Mouse (Mus musculus) embryonic stem cell, embryonic (primary cell): Measurements from ENCODE around the gene Inpp4b.

Source experiments
- CTCF ChIA-PET, 4 experiments: fragments of 300-600 bp in 2 of 4; fragments of 350-600 bp in 2 of 4; sonication (Branson Sonifier 250); formaldehyde crosslinking; loops; one replicate each; lab custom pipeline; 2022; ENCODE audit warnings: inconsistent platforms in 2 of 4; lab: Charles Lee
- POLR2A ChIA-PET, 4 experiments: fragments of 300-600 bp in 2 of 4; fragments of 350-600 bp in 2 of 4; sonication (Branson Sonifier 250); formaldehyde crosslinking; loops; one replicate each; lab custom pipeline; 2022; ENCODE audit warnings: antibody characterized with exemption in 4 of 4, inconsistent platforms in 1 of 4; lab: Charles Lee

Gene Inpp4b

DNA sequence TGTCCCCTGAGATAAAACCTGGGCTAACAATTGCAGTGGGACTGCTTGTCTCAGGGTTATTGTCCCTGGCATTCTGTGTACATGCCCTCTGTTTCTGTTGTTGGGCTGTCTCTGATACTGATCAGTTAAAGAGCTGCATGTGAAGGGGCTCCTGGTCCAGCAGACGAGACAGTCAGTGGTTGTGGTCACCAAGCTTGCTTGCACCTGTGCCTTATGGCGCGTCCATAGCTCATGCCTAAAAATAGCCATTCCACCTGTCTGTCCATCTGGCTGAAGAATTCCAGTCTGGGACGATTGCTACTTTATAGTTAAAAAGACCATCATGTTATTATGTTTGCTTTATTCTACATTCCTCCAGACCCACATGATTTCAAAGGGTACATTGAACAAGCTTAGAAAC is 510.8 kb downstream of the Inpp4b start:
- CTCF ChIA-PET: no interaction called here
- POLR2A ChIA-PET: interaction anchor here in 1 of 4 experiments (0.5 kb wide), 1 partner anchor 52 kb away, joined by 6 read pairs; no protein-coding TSS in a partner anchor

DNA sequence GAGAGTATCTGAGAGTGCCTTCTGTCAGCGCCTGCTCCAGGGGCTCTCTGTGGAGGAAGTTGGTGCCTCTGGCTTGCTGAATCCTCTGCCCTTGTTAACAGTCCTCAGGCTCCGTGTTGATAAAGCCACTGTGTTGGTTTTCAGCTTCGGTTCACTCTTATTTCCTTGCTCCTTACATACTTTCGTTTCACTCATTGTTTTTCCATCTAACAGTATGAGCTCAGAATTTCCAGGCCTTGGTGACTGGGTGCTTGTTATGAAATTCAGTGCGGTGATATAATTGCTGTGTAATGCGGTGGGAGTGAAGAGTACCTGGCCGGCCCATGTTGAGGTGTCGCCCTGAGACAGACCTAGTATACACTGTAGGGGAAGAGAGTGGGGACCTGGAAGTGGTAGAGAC is 512.2 kb downstream of the Inpp4b start:
- ChIA-PET POLR2A (no interaction called here), CTCF (no interaction called here)

DNA sequence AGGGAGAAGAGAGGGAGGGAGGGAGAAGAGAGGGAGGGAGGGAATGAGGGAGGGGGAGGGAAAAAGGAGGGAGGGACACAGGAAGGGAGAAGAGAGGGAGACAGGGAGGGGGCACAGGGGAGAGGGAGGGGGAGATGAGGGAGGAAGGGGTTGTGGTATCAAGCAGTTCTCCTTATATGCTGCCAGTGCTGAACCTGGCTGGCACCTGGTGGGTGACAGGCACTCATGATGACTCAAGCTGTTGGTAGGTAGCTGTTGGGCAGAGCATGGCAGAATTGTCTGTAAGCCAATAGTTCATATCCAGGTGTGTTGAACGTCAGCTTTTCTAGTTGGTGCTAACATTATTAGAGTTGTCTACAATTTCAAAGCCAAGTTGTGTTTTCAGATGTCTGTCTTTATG is 512.7 kb downstream of the Inpp4b start:
- POLR2A ChIA-PET: no interaction called here

DNA sequence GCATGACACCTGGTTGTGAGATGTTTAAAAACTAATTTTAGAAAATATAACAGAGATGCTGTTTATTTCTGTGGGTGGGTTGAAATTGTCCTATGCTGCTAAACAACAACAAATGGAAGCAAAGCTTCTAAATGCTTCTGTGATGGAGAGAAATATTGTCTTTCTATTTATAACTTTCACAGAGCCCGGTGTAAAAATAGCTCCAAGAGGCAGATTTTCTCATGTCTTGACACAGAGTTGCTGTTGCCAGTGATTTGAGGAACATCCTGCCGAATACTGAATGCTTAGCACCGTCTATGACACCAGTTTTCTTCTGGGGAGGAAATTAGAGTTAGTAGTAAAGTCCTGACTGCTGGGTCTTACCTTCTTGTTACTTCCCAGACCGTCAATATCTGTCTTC is 513.8 kb downstream of the Inpp4b start:
- ChIA-PET POLR2A (no interaction called here), CTCF (interaction anchor here in 1 of 4 experiments (0.6 kb wide), 1 partner anchor 49 kb away, joined by 4 read pairs; no protein-coding TSS in a partner anchor)

More for the DNA sequence above, 512.7 kb downstream of the Inpp4b start:
- CTCF ChIA-PET: interaction anchor here in 1 of 4 experiments (0.6 kb wide), 1 partner anchor 674 kb away, joined by 3 read pairs; no protein-coding TSS in a partner anchor

DNA sequence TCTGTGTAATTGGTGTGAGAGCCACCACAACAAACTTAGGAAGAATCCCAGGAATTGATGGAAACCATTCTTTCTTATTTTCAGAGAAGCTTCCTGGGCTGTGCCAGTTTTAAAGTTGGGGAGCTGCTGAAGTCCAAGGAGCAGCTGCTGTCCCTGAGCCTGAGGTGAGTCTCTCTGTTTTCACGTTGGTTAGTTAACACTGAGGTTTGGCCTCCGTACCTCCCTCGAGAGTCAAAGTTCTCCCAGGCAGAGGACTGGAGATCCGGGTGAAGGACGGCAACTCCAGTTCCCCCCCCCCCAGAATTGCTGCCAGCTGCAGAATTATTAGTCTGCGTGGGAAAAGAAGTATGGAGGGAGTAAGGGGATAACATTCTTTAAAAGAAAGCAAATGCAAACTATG is 514.3 kb downstream of the Inpp4b start:
- POLR2A ChIA-PET: no interaction called here

DNA sequence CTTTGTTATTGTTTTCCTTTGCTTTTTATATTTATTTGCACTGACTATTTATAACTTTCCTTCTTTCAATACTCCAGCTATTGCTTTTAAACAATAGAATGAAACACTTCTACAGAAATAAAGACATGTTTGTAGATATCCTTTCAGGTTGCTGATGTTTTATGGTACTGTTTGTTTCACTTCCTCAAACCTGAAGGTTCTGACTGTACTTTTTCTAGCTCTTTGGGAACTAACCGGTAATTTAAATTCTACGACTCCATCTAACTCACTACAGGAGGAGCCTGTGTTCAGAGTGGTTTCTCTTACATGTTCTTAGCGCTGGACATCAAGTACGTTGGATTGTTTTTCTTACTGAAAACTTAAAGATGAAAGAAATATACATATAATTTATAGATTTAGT is 516.0 kb downstream of the Inpp4b start:
- CTCF ChIA-PET: no interaction called here
- POLR2A ChIA-PET: no interaction called here

More for the DNA sequence above, 514.3 kb downstream of the Inpp4b start:
- CTCF ChIA-PET: interaction anchor here in 1 of 4 experiments (0.6 kb wide), 1 partner anchor 50 kb away, joined by 4 read pairs; no protein-coding TSS in a partner anchor

DNA sequence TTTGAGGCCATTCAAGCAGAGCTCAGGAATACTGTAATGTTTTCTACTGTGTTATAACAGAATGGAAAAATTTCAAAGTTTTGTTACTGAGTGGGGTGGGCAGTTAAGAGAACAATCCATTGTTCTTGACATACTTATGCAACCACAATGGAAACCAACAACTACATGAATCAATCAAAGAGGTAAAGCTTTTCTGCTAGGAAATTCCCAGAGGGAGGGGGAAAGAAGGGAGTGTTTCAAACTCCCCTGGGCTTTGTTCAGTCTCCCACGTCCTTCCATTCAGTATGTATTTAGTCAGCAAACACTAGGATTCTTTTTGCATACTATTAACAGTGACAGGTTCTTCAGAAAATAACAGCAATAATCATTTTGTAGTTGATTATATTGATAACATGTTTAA is 517.4 kb downstream of the Inpp4b start:
- ChIA-PET CTCF (no interaction called here), POLR2A (no interaction called here)

DNA sequence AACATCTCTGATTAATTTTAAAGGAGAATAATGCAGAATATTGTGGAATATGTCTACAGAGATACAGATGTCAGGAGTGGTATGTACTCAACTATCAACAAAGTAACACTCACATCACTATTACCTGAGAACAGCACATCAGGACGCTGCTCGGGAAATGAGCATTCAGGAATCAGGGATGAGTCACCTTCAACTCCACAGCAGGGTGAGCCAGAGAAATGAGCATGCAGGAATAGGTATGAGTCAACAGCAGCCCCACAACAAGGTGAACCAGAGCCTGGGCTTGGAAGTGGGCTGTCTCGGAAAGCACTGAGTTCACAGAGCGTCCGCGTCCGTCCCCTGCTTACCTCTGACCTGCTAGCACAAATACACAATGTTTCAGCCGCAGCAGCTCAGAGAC is 519.0 kb downstream of the Inpp4b start:
- CTCF ChIA-PET: no interaction called here
- POLR2A ChIA-PET: no interaction called here

DNA sequence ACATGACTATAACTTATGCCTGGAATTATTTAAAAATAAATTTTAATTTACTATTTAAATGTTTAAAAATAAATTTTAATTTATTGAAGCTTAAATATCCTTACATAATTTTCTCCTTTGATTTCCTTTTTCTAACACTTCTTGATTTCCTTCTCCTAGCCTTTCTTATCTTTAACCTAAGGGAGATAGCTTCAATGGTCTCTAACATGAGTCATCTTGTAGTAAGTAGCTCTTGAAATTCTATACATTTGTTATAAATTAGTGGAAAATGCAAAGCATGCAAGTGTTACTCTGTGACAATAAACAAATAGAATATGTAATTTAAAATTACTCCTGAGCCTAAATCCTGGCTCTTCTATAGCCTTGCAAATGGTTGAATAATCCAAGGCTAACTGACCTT is 520.4 kb downstream of the Inpp4b start:
- ChIA-PET CTCF (no interaction called here), POLR2A (no interaction called here)

DNA sequence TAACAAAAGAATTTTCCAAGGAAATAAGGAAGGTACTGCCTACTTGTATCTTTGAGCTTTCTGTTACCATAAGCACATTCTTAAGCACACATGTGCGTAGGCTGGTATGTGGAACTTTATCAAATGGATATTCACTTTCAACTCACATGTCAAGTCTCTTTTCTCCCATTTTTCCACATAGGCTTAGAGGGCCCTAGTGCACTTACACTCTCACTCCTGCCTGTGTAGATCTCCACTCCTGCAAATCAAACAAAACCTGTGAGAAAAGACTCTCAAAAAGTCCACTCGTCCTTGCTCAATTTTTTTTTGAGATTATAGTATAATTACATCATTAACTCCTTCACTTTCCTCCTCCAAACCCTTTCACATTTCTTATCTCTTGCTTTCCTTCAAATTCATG is 522.0 kb downstream of the Inpp4b start:
- CTCF ChIA-PET: interaction anchor here in 1 of 4 experiments (0.5 kb wide), 1 partner anchor 158 kb away, joined by 3 read pairs; no protein-coding TSS in a partner anchor
- POLR2A ChIA-PET: no interaction called here

DNA sequence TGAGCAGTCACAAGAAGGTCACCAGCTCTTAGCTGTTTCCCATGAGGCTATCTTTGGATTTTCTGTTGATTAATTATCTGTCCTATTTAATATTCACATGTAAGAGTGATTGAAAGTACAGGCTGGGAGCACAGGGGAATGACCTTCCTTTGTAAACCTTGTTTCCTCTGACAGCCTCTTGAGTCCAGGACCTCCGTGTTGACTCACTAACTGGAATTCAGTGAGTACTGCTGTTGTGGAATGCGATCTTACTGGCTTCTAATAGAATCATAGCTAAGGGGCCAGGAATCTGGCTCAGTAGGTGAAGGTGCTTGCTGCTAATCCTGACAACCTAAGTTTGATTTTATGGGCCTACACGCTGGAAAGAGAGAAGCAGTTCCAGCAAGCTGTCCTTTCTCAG is 523.3 kb downstream of the Inpp4b start:
- CTCF ChIA-PET: interaction anchor here in 1 of 4 experiments (0.6 kb wide), 1 partner anchor 1209 kb away, joined by 4 read pairs; no protein-coding TSS in a partner anchor
- POLR2A ChIA-PET: no interaction called here

DNA sequence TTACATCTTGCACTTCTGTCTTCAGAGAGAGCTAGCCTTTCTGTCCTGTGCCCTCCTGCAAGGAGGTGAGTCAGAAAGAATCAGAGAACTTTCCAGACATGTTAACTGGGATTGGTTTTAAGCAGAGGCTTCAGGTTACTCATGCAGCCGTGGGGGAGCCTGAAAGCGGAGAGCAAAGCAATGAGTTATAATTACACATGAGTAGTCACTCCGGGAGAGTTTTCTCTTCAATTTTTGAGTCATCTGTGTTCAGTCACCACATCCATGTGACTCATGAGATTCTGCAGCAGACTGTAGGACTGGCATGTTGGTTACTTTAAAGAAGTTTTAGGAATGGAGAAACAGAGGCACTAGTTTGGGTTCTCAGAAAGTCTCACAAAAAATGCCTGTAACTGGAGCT is 524.7 kb downstream of the Inpp4b start:
- ChIA-PET CTCF (no interaction called here), POLR2A (no interaction called here)

DNA sequence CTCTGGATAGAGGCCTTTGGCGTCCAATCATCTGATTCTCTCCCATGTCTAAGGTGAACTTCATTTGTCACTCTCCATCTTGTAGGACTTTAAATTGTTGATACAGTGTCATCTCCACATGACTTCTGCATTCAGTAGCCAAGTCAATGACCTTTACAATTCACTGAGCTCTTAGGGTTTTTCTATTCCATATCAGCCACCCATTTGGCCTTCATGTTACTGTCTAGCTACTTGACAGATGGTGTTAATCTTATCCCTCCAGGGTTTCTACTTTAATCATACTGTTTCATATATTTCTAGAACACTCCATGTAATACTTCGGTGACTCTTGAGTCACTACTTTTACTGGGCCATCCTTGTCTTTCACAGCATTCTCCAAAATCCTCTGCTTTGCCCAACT is 528.1 kb downstream of the Inpp4b start:
- CTCF ChIA-PET: no interaction called here
- POLR2A ChIA-PET: no interaction called here

DNA sequence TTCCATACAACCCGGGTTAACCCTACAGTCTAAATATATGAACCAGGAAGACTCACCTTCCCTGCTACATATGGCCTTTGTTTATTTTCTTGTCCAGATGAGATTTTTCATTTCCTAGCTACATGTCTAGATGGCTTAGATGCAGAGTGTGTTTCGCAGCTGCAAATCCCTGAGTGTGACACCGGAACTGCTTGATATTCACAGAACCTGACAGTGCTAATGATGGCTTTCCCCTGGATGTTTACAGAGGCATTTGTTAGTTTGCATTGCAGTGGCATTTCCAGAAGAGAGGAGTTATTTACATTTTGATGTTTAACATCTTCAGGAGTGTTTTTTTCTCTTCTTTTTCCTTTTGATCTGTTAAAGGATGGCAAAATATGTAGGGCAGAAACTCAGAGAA is 537.7 kb downstream of the Inpp4b start:
- CTCF ChIA-PET: no interaction called here
- POLR2A ChIA-PET: no interaction called here

DNA sequence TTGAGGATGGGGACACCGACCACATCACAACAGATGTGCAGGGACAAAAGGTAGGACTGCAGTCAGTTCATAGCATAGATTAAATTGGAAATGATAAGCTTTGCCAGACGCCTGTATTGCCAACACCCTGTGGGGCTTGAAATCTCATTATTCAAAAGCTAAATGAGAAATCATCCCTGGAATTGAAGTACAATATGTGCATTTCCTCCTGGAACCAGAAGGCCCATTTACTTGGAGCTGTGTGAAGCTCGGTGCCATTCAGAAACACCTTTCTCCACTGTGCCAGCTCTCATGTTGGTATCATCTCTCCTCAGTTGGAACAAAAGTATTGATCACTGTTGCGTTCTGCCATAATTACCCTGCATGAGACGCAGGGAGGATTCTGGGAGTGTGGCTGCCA is 541.8 kb downstream of the Inpp4b start:
- POLR2A ChIA-PET: interaction anchor here in 2 of 4 experiments (0.5 to 1.1 kb wide), 2 partner anchors 9 to 1819 kb away, joined by 3 to 4 read pairs; no protein-coding TSS in a partner anchor

DNA sequence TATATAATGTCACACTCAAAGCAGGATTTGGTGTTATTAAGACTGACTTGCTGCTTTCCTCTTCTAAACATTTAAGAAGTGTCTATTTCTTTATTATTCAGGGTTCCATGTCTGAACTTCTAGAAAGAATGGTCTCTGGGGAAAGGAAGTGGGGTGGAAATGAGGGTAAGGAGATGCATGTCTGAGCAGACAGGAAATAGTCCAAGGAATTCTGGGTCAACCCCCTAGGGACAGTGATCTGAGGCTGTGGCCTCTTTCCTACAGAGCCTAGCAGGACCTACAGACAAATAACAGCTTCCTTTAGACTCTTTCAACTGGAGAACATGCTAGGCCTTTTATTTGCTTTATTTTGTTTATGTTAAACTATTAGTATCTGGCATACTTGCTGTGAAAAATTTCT is 546.5 kb downstream of the Inpp4b start:
- ChIA-PET POLR2A (interaction anchor here in 1 of 4 experiments (0.9 kb wide), 1 partner anchor 9 kb away, joined by 4 read pairs; no protein-coding TSS in a partner anchor), CTCF (no interaction called here)

More for the DNA sequence above, 541.8 kb downstream of the Inpp4b start:
- CTCF ChIA-PET: no interaction called here

DNA sequence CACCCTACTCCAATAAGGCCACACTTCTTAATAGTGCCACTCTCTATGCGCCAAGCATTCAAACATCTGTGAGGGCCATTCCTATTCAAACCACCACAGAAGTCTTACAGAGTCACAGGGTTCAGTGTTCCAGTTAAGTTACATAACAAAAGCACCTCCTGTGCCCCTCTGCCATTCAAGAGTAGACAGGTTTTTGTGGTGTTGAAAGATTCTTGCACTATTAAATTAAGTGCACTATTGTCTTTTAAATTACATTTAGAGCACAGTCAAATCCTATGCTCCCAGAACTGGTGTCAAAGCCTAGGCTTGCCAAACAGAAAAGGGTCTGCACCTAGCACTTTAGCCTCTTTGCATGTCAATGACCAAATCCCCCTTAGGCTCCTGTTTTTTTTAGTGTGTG is 550.9 kb downstream of the Inpp4b start:
- ChIA-PET CTCF (no interaction called here), POLR2A (interaction anchor here in 2 of 4 experiments (0.6 to 1.0 kb wide), 2 partner anchors 9 to 717 kb away, joined by 4 read pairs; no protein-coding TSS in a partner anchor)

DNA sequence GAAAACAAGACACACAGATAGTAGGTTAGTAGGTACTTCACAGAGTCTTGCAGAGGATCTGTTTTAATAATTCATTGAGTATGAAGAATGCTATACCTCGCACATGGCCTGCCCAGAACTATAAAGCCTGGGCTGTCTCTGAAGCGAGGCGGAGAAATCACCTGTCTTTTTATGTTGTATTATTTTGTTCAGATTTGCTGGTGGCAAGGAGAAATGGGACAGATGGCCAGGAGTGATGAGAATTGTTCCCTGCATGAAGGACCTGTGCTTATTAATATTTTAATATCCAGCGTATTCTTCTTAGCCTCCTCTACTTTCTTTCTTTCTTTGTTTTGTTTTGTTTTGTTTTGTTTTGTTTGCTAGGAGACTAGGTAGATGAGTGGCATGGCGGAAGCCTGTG is 604.5 kb downstream of the Inpp4b start:
- POLR2A ChIA-PET: no interaction called here
- CTCF ChIA-PET: no interaction called here

DNA sequence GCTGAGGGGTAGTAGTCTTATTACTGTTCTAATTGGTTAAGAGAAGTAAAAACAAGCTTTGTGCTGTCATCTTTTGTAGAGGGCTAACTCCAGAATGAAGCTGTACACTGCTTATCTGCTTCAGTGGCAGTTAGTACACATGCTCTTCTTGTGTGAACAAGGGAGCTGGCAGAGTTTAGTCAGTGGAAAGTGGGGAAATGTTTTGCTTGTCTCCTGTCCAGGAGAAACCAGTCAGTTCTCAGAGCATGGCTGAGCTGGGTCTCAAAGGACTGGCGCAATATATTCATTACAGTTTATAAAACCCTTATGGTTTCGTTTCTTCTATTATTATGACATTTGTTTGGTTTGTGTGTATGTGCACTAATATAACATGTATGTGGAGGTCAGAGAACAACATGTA is 610.7 kb downstream of the Inpp4b start:
- CTCF ChIA-PET: no interaction called here
- POLR2A ChIA-PET: no interaction called here

DNA sequence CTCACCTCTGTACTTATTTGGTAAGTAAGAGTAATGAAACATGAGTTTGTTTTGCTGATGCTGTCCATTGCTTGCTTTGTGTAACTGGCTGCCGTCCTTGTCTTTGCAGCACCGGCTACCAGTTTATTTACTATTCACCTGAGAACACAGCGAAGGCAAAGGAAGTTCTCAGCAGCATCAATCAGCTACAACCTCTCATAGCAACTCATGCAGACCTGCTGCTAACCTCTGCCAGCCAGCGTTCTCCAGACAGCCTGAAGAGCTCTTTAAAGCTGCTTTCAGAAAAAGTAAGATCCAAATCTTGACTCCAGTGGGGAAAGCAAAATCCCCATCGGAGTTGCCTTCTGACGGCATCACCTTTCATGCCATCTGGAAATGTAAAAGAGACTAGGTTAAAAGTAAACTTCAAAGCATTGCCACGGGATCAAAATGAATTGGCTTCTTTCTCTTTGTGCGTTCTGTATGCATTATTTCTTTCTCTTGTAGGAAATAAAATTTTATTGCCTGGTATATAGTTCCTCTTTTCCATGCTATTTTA is 642.8 kb downstream of the Inpp4b start:
- ChIA-PET CTCF (no interaction called here), POLR2A (no interaction called here)

DNA sequence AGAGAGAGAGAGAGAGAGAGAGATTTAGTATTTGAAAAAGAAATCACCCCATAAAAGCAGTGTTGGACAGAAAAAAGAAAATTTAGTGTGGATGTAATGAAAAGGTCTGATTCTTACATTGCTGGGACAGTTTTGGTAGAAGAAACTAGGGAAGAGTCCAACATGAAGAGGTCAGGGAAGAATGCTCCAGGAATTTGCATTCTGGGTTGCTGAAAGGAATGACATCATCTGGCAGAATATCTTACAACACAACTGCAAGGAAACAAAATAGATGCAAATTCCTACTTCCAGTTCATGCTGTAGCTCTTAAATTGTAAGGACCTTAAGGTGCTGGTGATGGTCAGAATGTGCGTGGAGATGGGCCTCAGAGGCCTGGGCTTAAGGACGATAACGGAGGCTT is 650.6 kb downstream of the Inpp4b start:
- ChIA-PET POLR2A (no interaction called here), CTCF (no interaction called here)
